Mouse (Mus musculus) liver, adult 2 months (tissue): ENCODE data around the gene Casp9.

Experiments
- CTCF ChIP-seq: fragments of 200-500 bp; IDR thresholded peaks from 2 replicates; pipeline ENCODE4 v1.5.1; 2011; ENCODE audit warnings: low read depth, low read length, control low read depth
- POLR2A ChIP-seq: fragments of 200-500 bp; IDR thresholded peaks from 2 replicates; pipeline ENCODE4 v1.6.1; 2011; ENCODE audit warnings: low read length, control low read depth; ENCODE audit not compliant: insufficient read depth; ENCODE audit errors: extremely low read depth

GRCm38 (mm10) chr4:141790524-141790990 lies 2.9 kb upstream of the Casp9 start, which contains the start of gene Dnajc16:
- TF ChIP-seq CTCF, result no peak
- TF ChIP-seq POLR2A, result peak; percentile 91
